Mouse (Mus musculus) lung, adult 2 months (tissue): ENCODE measurements around the gene Dlx4. TPM values are rescaled to one million over a fixed set of nuclear protein-coding genes. Genes with fewer than 3 reads are reported as not detected.

Experiments
- DNase-seq: peaks from one replicate; pipeline ENCODE4 v3.0.0; 2022
- H3K4me1 ChIP-seq: fragments of 200-500 bp; 2 replicates; pipeline ENCODE4 v1.6.1; 2011; ENCODE audit warnings: low read length; ENCODE audit not compliant: control insufficient read depth, insufficient read depth
- H3K4me3 ChIP-seq: fragments of 200-500 bp; replicated peaks from 2 replicates; pipeline ENCODE3; 2011; ENCODE audit warnings: low read depth, mild to moderate bottlenecking, control low read depth, low read length; ENCODE audit errors: extremely low read depth
- CTCF ChIP-seq: fragments of 200-500 bp; IDR thresholded peaks from 2 replicates; pipeline ENCODE4 v1.5.1; 2011; ENCODE audit warnings: mild to moderate bottlenecking, low read length, control low read depth; ENCODE audit not compliant: insufficient read depth
- POLR2A ChIP-seq: fragments of 200-500 bp; IDR thresholded peaks from 2 replicates; pipeline ENCODE4 v1.6.1; 2011; ENCODE audit warnings: low read depth, mild to moderate bottlenecking, control low read depth, low read length, borderline replicate concordance; ENCODE audit errors: extremely low read depth
- WGBS: fragments of 180-500 bp; shearing (Covaris S2); methylation state at CpG from one replicate; pipeline ENCODE4 v1.1.7; 2018; 5-methylcytosine and 5-hydroxymethylcytosine counted together
- polyA plus RNA-seq: library from polyadenylated mRNA; depleted of rRNA; stranded (reverse); fragments of >200 nt; gene quantifications from 2 replicates; pipeline ENCODE4 v1.2.3, GENCODE M21; 2012

Dlx4 gene
- polyA plus RNA-seq, 1 experiment, result 0.50 TPM

- no peak for DNase-seq
- no peak overlapping the region for H3K4me3 ChIP-seq
- H3K4me1 ChIP-seq, result peaks cover 11% of the 10 kb centered on the region
- TF ChIP-seq CTCF, result no peak
- TF ChIP-seq POLR2A, result no peak
- 17% methylated on average over 9 of the region's 9 CpGs for WGBS
These were observed 1.7 kb downstream of the Dlx4 start for GRCm38 (mm10) chr11:95144091-95144945.

GRCm38 (mm10) chr11:95143663-95144062 is 2.4 kb downstream of the Dlx4 start:
- 22% methylated on average over 4 of the region's 4 CpGs for WGBS
- Histone ChIP-seq H3K4me3 (no peak overlapping the region), H3K4me1 (peaks cover 11% of the 10 kb centered on the region)
- no peak for TF ChIP-seq POLR2A
- TF ChIP-seq CTCF, result no peak
- DNase-seq, result no peak

GRCm38 (mm10) chr11:95142980-95143575 is 3.0 kb downstream of the Dlx4 start:
- Histone ChIP-seq H3K4me3 (no peak overlapping the region), H3K4me1 (peaks cover 11% of the 10 kb centered on the region)
- DNase-seq, result peak; percentile 19
- WGBS, result 4% methylated on average over 39 of the region's 39 CpGs
- TF ChIP-seq CTCF (no peak), POLR2A (no peak)

- TF ChIP-seq POLR2A, result no peak
- TF ChIP-seq CTCF, result no peak
- DNase-seq, result no peak
- peaks cover 11% of the 10 kb centered on the region for H3K4me1 ChIP-seq
- no peak overlapping the region for H3K4me3 ChIP-seq
- 19% methylated on average over 10 of the region's 10 CpGs for WGBS
These were observed 3.8 kb downstream of the Dlx4 start for GRCm38 (mm10) chr11:95142258-95142657.

- no peak for DNase-seq
- no peak overlapping the region for H3K4me3 ChIP-seq
- peaks cover 3% of the 10 kb centered on the region; the same call in 1 of the 2 replicates for H3K4me1 ChIP-seq
- TF ChIP-seq POLR2A, result no peak
- TF ChIP-seq CTCF, result no peak
- 60% methylated on average over 5 of the region's 5 CpGs for WGBS
These were observed 6.2 kb downstream of the Dlx4 start for GRCm38 (mm10) chr11:95139871-95140270.

- no peak for TF ChIP-seq POLR2A
- TF ChIP-seq CTCF, result no peak
- Histone ChIP-seq H3K4me1 (no peaks in the 10 kb centered on the region), H3K4me3 (no peak overlapping the region)
- 41% methylated on average over 6 of the region's 6 CpGs for WGBS
- no peak for DNase-seq
These were observed 8.8 kb downstream of the Dlx4 start for GRCm38 (mm10) chr11:95137281-95137680.

- H3K4me3 ChIP-seq, result no peak overlapping the region
- H3K4me1 ChIP-seq, result no peaks in the 10 kb centered on the region
- TF ChIP-seq CTCF (no peak), POLR2A (no peak)
- WGBS, result 43% methylated on average over 6 of the region's 6 CpGs
- no peak for DNase-seq
These were observed 12.7 kb downstream of the Dlx4 start for GRCm38 (mm10) chr11:95133321-95133720.

GRCm38 (mm10) chr11:95130668-95131252 is 15.3 kb downstream of the Dlx4 start:
- Histone ChIP-seq H3K4me3 (no peak overlapping the region), H3K4me1 (0 out of 2 replicates have a peak, but pooled peaks cover 3% of the 10 kb centered on the region)
- WGBS, result 65% methylated on average over 17 of the region's 17 CpGs
- no peak for TF ChIP-seq CTCF
- no peak for TF ChIP-seq POLR2A
- DNase-seq, result no peak

GRCm38 (mm10) chr11:95128359-95128758 is 17.7 kb downstream of the Dlx4 start:
- TF ChIP-seq POLR2A (no peak), CTCF (no peak)
- H3K4me3 ChIP-seq, result no peak overlapping the region
- 68% methylated on average over 11 of the region's 11 CpGs for WGBS
- no peak for DNase-seq
- 0 out of 2 replicates have a peak, but pooled peaks cover 3% of the 10 kb centered on the region for H3K4me1 ChIP-seq
